Mouse (Mus musculus) lung, adult 2 months (tissue): ENCODE measurements around the gene Uhrf2.

ENCODE experiments used
- CTCF ChIP-seq: fragments of 200-500 bp; IDR thresholded peaks from 2 replicates; pipeline ENCODE4 v1.5.1; 2011; ENCODE audit warnings: mild to moderate bottlenecking, low read length, control low read depth; ENCODE audit not compliant: insufficient read depth
- POLR2A ChIP-seq: fragments of 200-500 bp; IDR thresholded peaks from 2 replicates; pipeline ENCODE4 v1.6.1; 2011; ENCODE audit warnings: low read depth, mild to moderate bottlenecking, control low read depth, low read length, borderline replicate concordance; ENCODE audit errors: extremely low read depth

DNA sequence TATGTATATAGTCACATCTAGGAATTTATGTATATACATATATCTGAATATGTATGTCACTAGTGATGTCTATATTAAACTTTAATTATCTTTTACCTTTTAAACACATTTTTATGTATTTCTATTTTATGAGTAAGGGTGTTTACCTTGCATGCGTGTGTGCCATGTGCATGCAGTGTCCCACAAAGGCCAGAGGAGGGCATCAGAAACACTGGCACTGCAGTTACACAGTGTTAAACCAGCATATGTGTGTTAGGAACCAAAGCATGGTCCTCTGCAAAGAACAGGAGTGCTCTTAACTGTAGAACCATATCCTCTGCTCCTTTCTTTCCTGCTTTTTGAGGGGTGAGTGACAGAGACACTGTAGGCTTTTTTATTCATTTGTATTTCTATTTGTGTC is 14.3 kb downstream of the Uhrf2 start:
- no peak for TF ChIP-seq POLR2A
- no peak for TF ChIP-seq CTCF
